8 mouse cellular contexts compared by ENCODE assay signal in genomic region chr6:120579110-120579830, GRCm38 (mm10). TPM values are rescaled to one million over a fixed set of nuclear protein-coding genes. Genes with fewer than 3 reads are reported as not detected.
DNase-seq lines count a peak whose midpoint lies in the region; ATAC-seq and TF ChIP-seq lines count a peak whose summit lies in the region.

No protein-coding gene starts in this region.

- no peak overlapping the region for H3K27ac ChIP-seq in cerebellum, adult 2 months (ENCODE audit: insufficient read depth, low read length)
- H3K27ac ChIP-seq in kidney, embryonic 15.5 days: peak overlapping the region; percentile 60
- peak overlapping the region; percentile 77 for H3K27ac ChIP-seq in midbrain, embryonic 10.5 days (replicated peaks)
- no peak overlapping the region for H3K27ac ChIP-seq in stomach, embryonic 14.5 days (ENCODE audit: low read length)

- peaks cover 3% of the 10 kb centered on the region for H3K27me3 ChIP-seq in G1E (ENCODE audit: insufficient read depth, low read length)
- H3K27me3 ChIP-seq in cerebellum, adult 2 months (ENCODE audit: control insufficient read depth, insufficient read depth, low read length): no peaks in the 10 kb centered on the region
- peaks cover 8% of the 10 kb centered on the region for H3K27me3 ChIP-seq in kidney, embryonic 15.5 days
- peaks cover 22% of the 10 kb centered on the region for H3K27me3 ChIP-seq in midbrain, embryonic 10.5 days (ENCODE audit: low read depth, poor library complexity, severe bottlenecking)
- H3K27me3 ChIP-seq in stomach, embryonic 14.5 days (ENCODE audit: control insufficient read depth, insufficient read depth, low read length): 0 out of 2 replicates have a peak, but pooled peaks cover 5% of the 10 kb centered on the region

- TF ChIP-seq POLR2A in cerebellum, adult 2 months (IDR thresholded peaks at IDR 0.05; ENCODE audit: borderline replicate concordance, insufficient read depth, low read length): no peak

- H3K4me3 ChIP-seq in G1E (ENCODE audit: low read depth, low read length): peak overlapping the region; percentile 63; the same call in 1 of the 2 replicates
- peak overlapping the region; percentile 70 for H3K4me3 ChIP-seq in cerebellum, adult 2 months (replicated peaks; ENCODE audit: insufficient read depth, low read depth, low read length)
- H3K4me3 ChIP-seq in kidney, embryonic 15.5 days (replicated peaks): peak overlapping the region; percentile 46
- H3K4me3 ChIP-seq in midbrain, embryonic 10.5 days: peak overlapping the region; percentile 58
- peak overlapping the region; percentile 31 for H3K4me3 ChIP-seq in stomach, embryonic 14.5 days (ENCODE audit: low read depth, low read length)

- H3K4me1 ChIP-seq in G1E (ENCODE audit: insufficient read depth, low read depth, low read length): peaks cover 19% of the 10 kb centered on the region
- no peaks in the 10 kb centered on the region for H3K4me1 ChIP-seq in cerebellum, adult 2 months (ENCODE audit: control insufficient read depth, insufficient read depth, low read length)
- H3K4me1 ChIP-seq in kidney, embryonic 15.5 days: peaks cover 30% of the 10 kb centered on the region
- peaks cover 32% of the 10 kb centered on the region for H3K4me1 ChIP-seq in midbrain, embryonic 10.5 days
- H3K4me1 ChIP-seq in stomach, embryonic 14.5 days (ENCODE audit: control insufficient read depth, insufficient read depth, low read length): peaks cover 5% of the 10 kb centered on the region; the same call in 1 of the 2 replicates

- H3K36me3 ChIP-seq in G1E (replicated peaks): no peaks in the 10 kb centered on the region
- H3K36me3 ChIP-seq in kidney, embryonic 15.5 days: no peaks in the 10 kb centered on the region
- no peaks in the 10 kb centered on the region for H3K36me3 ChIP-seq in midbrain, embryonic 10.5 days
- H3K36me3 ChIP-seq in stomach, embryonic 14.5 days (ENCODE audit: control insufficient read depth, insufficient read depth, low read length): no peaks in the 10 kb centered on the region

- TF ChIP-seq CTCF in G1E (IDR thresholded peaks at IDR 0.05; ENCODE audit: low read depth, low read length): no peak
- TF ChIP-seq CTCF in cerebellum, adult 2 months (IDR thresholded peaks at IDR 0.05; ENCODE audit: borderline replicate concordance, insufficient read depth, low read depth, low read length): no peak

- H3K9me3 ChIP-seq in G1E (replicated peaks): no peaks in the 10 kb centered on the region
- no peaks in the 10 kb centered on the region for H3K9me3 ChIP-seq in kidney, embryonic 15.5 days (replicated peaks)
- H3K9me3 ChIP-seq in midbrain, embryonic 10.5 days (replicated peaks): no peaks in the 10 kb centered on the region
- no peaks in the 10 kb centered on the region for H3K9me3 ChIP-seq in stomach, embryonic 14.5 days (ENCODE audit: control insufficient read depth, low read depth, low read length)

- peak overlapping the region; percentile 31; the same call in 1 of the 2 replicates for H3K9ac ChIP-seq in kidney, embryonic 15.5 days
- 0 out of 2 replicates have a peak overlapping the region, but pooled peaks have one; percentile 10 for H3K9ac ChIP-seq in stomach, embryonic 14.5 days (replicated peaks; ENCODE audit: low read depth, low read length)

- DNase-seq in G1E (ENCODE audit: low spot score): no peak
- DNase-seq in cerebellum, adult 2 months: peak in 1 of 2 experiments; percentile 26
- DNase-seq in midbrain, embryonic 10.5 days (ENCODE audit: low spot score): peak; percentile 41
- DNase-seq in layer of hippocampus, postnatal 25 days (ENCODE audit: extremely low spot score in 1 of 2, low spot score in 1 of 2): no peak
- no peak for DNase-seq in right cerebral cortex, adult 18-20 months

- ATAC-seq in G1E (ENCODE audit: extremely low read depth, insufficient number of reproducible peaks, low FRiP score, poor library complexity, severe bottlenecking): no peak
- 0 out of 2 replicates have a peak, but pooled peaks have one; percentile 17 for ATAC-seq in granulocyte monocyte progenitor cell, adult 5-6 weeks (replicated peaks; ENCODE audit: poor library complexity, severe bottlenecking)
- peak; percentile 67 for ATAC-seq in kidney, embryonic 15.5 days (replicated peaks; ENCODE audit: low FRiP score)
- ATAC-seq in stomach, embryonic 14.5 days (ENCODE audit: insufficient number of reproducible peaks, insufficient read depth, low FRiP score, low read depth): no peak

- WGBS in cerebellum, adult 2 months: 7% methylated on average over 21 of the region's 21 CpGs
- WGBS in kidney, embryonic 15.5 days: 4% methylated on average over 21 of the region's 21 CpGs
- WGBS in midbrain, embryonic 10.5 days: 3% methylated on average over 21 of the region's 21 CpGs
- 7% methylated on average over 21 of the region's 21 CpGs for WGBS in stomach, embryonic 14.5 days

- H3K4me2 ChIP-seq in kidney, embryonic 15.5 days: peak overlapping the region; percentile 93
- peak overlapping the region; percentile 65 for H3K4me2 ChIP-seq in stomach, embryonic 14.5 days (replicated peaks; ENCODE audit: low read depth, low read length)

RNA-seq across cellular contexts. Expression of gene Hdhd5, which starts 48.2 kb away (rescaled TPM):
- total RNA-seq in G1E (2014; fragmentation: Nextera tagmentation) (10.0 and 11.9 TPM in 2 replicates), G1E (2017) (12.8 and 15.5 TPM in 2 replicates)
- 10.2 and 10.5 TPM in 2 replicates for polyA plus RNA-seq in G1E (2012)
- polyA plus RNA-seq in cerebellum, adult 2 months (2012; rRNA removed): 45.4 and 45.7 TPM in 2 replicates
- 7.4 and 9.6 TPM in 2 replicates for total RNA-seq in granulocyte monocyte progenitor cell, adult 5-6 weeks (2014; fragmentation: Nextera tagmentation)
- total RNA-seq in granulocyte monocyte progenitor cell, adult 5-6 weeks (2017): 3.6 and 4.7 TPM in 2 replicates
- 19.4 and 19.8 TPM in 2 replicates for polyA plus RNA-seq in kidney, embryonic 15.5 days (2015; fragmentation: Nextera tagmentation; extraction: Ambion mirVana)
- polyA plus RNA-seq in midbrain, embryonic 10.5 days (2016; fragmentation: Nextera tagmentation; extraction: Ambion mirVana): 21.0 and 21.6 TPM in 2 replicates
- 14.9 and 17.0 TPM in 2 replicates for polyA plus RNA-seq in stomach, embryonic 14.5 days (2014; fragmentation: Nextera tagmentation; extraction: Ambion mirVana)
- total RNA-seq in layer of hippocampus, postnatal 25 days (2021): 10 to 100 TPM; 26.2 to 35.9 TPM

Comparison
In these comparisons a context has a peak if more than half of its experiments do, and no peak if none do; other contexts are left out.
1. ATAC-seq: peak in granulocyte monocyte progenitor cell, adult 5-6 weeks (single experiment) and kidney, embryonic 15.5 days (single experiment); none in G1E (single experiment) and stomach, embryonic 14.5 days (single experiment).
2. H3K27ac ChIP-seq: peak in kidney, embryonic 15.5 days (single experiment) and midbrain, embryonic 10.5 days (single experiment); none in cerebellum, adult 2 months (single experiment) and stomach, embryonic 14.5 days (single experiment).
3. Peak in every context shown above with its lines, with median percentiles within 50 percentile points of each other: H3K4me3 ChIP-seq.